ENCODE assay signal across 17 mouse cellular contexts in the genomic region with DNA sequence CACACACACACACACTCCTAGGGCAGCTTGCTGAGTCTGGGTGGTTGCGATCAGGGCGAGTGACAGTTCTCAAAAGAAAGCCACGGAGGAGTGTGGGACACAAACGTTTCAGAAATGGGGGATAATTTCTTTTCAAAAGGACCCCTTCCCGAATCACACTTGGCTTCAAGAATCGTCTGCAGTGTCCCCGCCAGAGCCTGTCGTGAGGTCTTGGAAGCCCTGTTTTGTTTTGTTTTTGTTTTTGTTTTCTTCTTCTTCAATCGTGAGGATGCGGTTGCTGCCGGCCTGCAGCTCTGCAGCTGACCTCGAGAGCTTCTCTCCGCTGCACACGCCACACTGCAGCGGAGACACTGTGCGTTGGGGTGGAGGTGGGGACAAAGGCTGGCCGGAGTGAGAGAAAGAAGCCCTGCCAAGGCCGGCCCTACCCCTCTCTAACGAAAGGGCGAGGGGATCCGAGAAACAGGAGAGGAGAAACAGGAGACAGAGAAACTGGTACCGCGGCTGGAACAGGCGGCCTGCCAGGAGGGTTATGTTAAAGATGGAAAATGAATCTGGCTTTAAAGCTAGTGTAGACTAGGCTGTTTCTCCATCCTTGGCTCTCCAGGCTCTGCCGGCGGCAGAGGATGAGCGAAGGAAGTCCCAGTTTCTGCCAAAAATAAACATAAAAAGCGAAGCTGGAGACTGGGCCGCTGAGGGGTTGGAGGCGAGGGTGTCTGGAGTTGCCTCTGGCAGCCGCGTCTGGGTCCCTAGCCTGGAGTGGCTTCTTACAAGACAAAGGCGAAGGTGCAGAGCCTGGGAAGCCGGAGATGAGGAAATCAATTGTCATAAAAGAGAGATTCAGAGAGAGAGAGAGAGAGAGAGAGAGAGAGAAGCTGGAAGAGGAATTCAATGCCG. TPM values are rescaled to one million over a fixed set of nuclear protein-coding genes. Genes with fewer than 3 reads are reported as not detected.
DNase-seq lines count a peak whose midpoint lies in the region; ATAC-seq lines count a peak whose summit lies in the region.
"Had no signal": no experiment of that assay in that cellular context is flagged by ENCODE, and none has a peak within 500 bp of the region (broad histone marks: within the 10 kb centered on the region; RNA-seq: fewer than 3 reads in every experiment).

No protein-coding gene starts in this region.

- no peaks in the 10 kb centered on the region for H3K9me3 ChIP-seq in heart, embryonic 13.5 days
- no peaks in the 10 kb centered on the region for H3K9me3 ChIP-seq in intestine, embryonic 16.5 days (ENCODE audit: control insufficient read depth, low read length)
- H3K9me3 ChIP-seq in neural tube, embryonic 11.5 days (ENCODE audit: control insufficient read depth, low read length), result no peaks in the 10 kb centered on the region

- intact Hi-C loops in heart, postnatal 25 days (cut with DNase I), result loop anchor here (2.0 to 10.0 kb wide), 8 partner anchors 17 to 585 kb away; a partner anchor contains a TSS

- H3K9ac ChIP-seq in heart, embryonic 13.5 days, result no peak overlapping the region
- H3K9ac ChIP-seq in intestine, embryonic 16.5 days (ENCODE audit: low read depth, low read length), result 0 out of 2 replicates have a peak overlapping the region, but pooled peaks have one; percentile 27
- H3K9ac ChIP-seq in neural tube, embryonic 11.5 days (ENCODE audit: low read length), result peak overlapping the region; percentile 100
- H3K9ac ChIP-seq: forebrain, postnatal 0 days had no signal

- 1% methylated on average over 35 of the region's 35 CpGs for WGBS in heart, embryonic 13.5 days
- WGBS in intestine, embryonic 16.5 days, result 7% methylated on average over 35 of the region's 35 CpGs
- WGBS in neural tube, embryonic 11.5 days, result 1% methylated on average over 35 of the region's 35 CpGs

- H3K4me2 ChIP-seq in heart, embryonic 13.5 days, result no peak overlapping the region
- H3K4me2 ChIP-seq in intestine, embryonic 16.5 days (ENCODE audit: low read depth, low read length), result peak overlapping the region; percentile 37
- H3K4me2 ChIP-seq in neural tube, embryonic 11.5 days (ENCODE audit: low read depth), result peak overlapping the region; percentile 100

- no peak for ATAC-seq in heart, embryonic 13.5 days (ENCODE audit: extremely low read depth, insufficient number of reproducible peaks, low FRiP score, low TSS enrichment)
- peak; percentile 30; the same call in 1 of the 2 replicates for ATAC-seq in intestine, embryonic 16.5 days
- ATAC-seq in neural tube, embryonic 11.5 days (ENCODE audit: insufficient read depth, low FRiP score, low TSS enrichment), result no peak
- ATAC-seq: activated CD4-positive, CD25-positive, alpha-beta regulatory T cell, adult 4 months; forebrain, postnatal 0 days had no signal

- H3K36me3 ChIP-seq in heart, embryonic 13.5 days, result no peaks in the 10 kb centered on the region
- no peaks in the 10 kb centered on the region for H3K36me3 ChIP-seq in intestine, embryonic 16.5 days (ENCODE audit: control insufficient read depth, insufficient read depth, low read length)
- no peaks in the 10 kb centered on the region for H3K36me3 ChIP-seq in neural tube, embryonic 11.5 days (ENCODE audit: control insufficient read depth, insufficient read depth, low read length)

- DNase-seq in heart, postnatal 25 days (ENCODE audit: low spot score), result no peak
- DNase-seq in adrenal gland, postnatal 36 days, result peak; percentile 67 to 73
- DNase-seq in neural tube, embryonic 11.5 days (ENCODE audit: low spot score), result no peak
- DNase-seq in layer of hippocampus, adult 11-12 months (ENCODE audit: low spot score), result no peak
- DNase-seq in urinary bladder, adult 2 months (ENCODE audit: low spot score), result no peak
- no peak for DNase-seq in thymus, postnatal 0 days (ENCODE audit: low spot score)
- DNase-seq: forebrain, postnatal 0 days; lung, postnatal 4 days; midbrain, embryonic 14.5 days had no signal

- peak overlapping the region; percentile 3; the same call in 1 of the 2 replicates for H3K4me3 ChIP-seq in heart, embryonic 13.5 days
- H3K4me3 ChIP-seq in intestine, embryonic 16.5 days (ENCODE audit: low read length), result peak overlapping the region; percentile 9; the same call in 1 of the 2 replicates
- peak overlapping the region; percentile 96 for H3K4me3 ChIP-seq in neural tube, embryonic 11.5 days (ENCODE audit: low read depth, low read length)

- no peak overlapping the region for H3K27ac ChIP-seq in heart, embryonic 13.5 days (replicated peaks)
- no peak overlapping the region for H3K27ac ChIP-seq in intestine, embryonic 16.5 days (ENCODE audit: low read length)
- H3K27ac ChIP-seq in neural tube, embryonic 11.5 days (ENCODE audit: low read depth, low read length), result peak overlapping the region; percentile 100

- peaks cover 2% of the 10 kb centered on the region for H3K4me1 ChIP-seq in heart, embryonic 13.5 days
- H3K4me1 ChIP-seq in intestine, embryonic 16.5 days (ENCODE audit: control insufficient read depth, insufficient read depth, low read length), result peaks cover 5% of the 10 kb centered on the region; the same call in 1 of the 2 replicates
- peaks cover 23% of the 10 kb centered on the region for H3K4me1 ChIP-seq in neural tube, embryonic 11.5 days (ENCODE audit: control insufficient read depth, insufficient read depth, low read length)

- H3K27me3 ChIP-seq in heart, embryonic 13.5 days (replicated peaks), result peaks cover 100% of the 10 kb centered on the region
- peaks cover 80% of the 10 kb centered on the region for H3K27me3 ChIP-seq in intestine, embryonic 16.5 days (replicated peaks; ENCODE audit: control insufficient read depth, insufficient read depth, low read length)
- peaks cover 5% of the 10 kb centered on the region; the same call in 1 of the 2 replicates for H3K27me3 ChIP-seq in neural tube, embryonic 11.5 days (ENCODE audit: control insufficient read depth, insufficient read depth, low read length)

RNA-seq across cellular contexts. Expression of a gene that starts 4.3 kb away (rescaled TPM):
- polyA plus RNA-seq in heart, embryonic 13.5 days (2015; fragmentation: Nextera tagmentation; extraction: Ambion mirVana), result not detected in 2 replicates
- total RNA-seq in heart, postnatal 25 days (2021), result not detected
- total RNA-seq in adrenal gland, postnatal 36 days (2021), result 10 to 100 TPM; 59.4 to 80.5 TPM
- polyA plus RNA-seq in intestine, embryonic 16.5 days (2015; fragmentation: Nextera tagmentation; extraction: Ambion mirVana), result 0.71 and 0.97 TPM in 2 replicates
- 27.9 and 28.2 TPM in 2 replicates for polyA plus RNA-seq in neural tube, embryonic 11.5 days (2014; fragmentation: Nextera tagmentation; extraction: Ambion mirVana)
- polyA plus RNA-seq in urinary bladder, adult 2 months (2012; rRNA removed), result 12.0 and 13.4 TPM in 2 replicates
- not detected in 2 replicates for polyA plus RNA-seq in thymus, postnatal 0 days (2015; fragmentation: Nextera tagmentation; extraction: Ambion mirVana)
- total RNA-seq: forebrain, postnatal 0 days; layer of hippocampus, adult 8-10 months; MEL had no signal
- polyA plus RNA-seq: activated CD4-positive, CD25-positive, alpha-beta regulatory T cell, adult 4 months; cortical plate, adult 2 months; forebrain, postnatal 0 days; heart, postnatal 0 days; midbrain, embryonic 14.5 days had no signal

RNA-seq across cellular contexts. Expression of a gene that starts 6.1 kb away (rescaled TPM):
- 0.06 TPM in 1 of 2 replicates, not detected in the other for polyA plus RNA-seq in heart, embryonic 13.5 days (2015; fragmentation: Nextera tagmentation; extraction: Ambion mirVana)
- not detected for total RNA-seq in heart, postnatal 25 days (2021)
- 100 to 1,000 TPM; 225 to 357 TPM for total RNA-seq in adrenal gland, postnatal 36 days (2021)
- polyA plus RNA-seq in intestine, embryonic 16.5 days (2015; fragmentation: Nextera tagmentation; extraction: Ambion mirVana), result 0.99 and 1.2 TPM in 2 replicates
- polyA plus RNA-seq in neural tube, embryonic 11.5 days (2014; fragmentation: Nextera tagmentation; extraction: Ambion mirVana), result 60.7 and 67.9 TPM in 2 replicates
- polyA plus RNA-seq in urinary bladder, adult 2 months (2012; rRNA removed), result 2.7 and 3.2 TPM in 2 replicates
- 0.09 TPM in 1 of 2 replicates, not detected in the other for polyA plus RNA-seq in thymus, postnatal 0 days (2015; fragmentation: Nextera tagmentation; extraction: Ambion mirVana)
- total RNA-seq: forebrain, postnatal 0 days; layer of hippocampus, adult 8-10 months; MEL had no signal
- polyA plus RNA-seq: C2C12; cortical plate, adult 2 months; forebrain, postnatal 0 days; heart, postnatal 0 days; midbrain, embryonic 14.5 days had no signal

RNA-seq across cellular contexts. Expression of a gene that starts 9.0 kb away (rescaled TPM):
- 0.11 and 0.25 TPM in 2 replicates for polyA plus RNA-seq in heart, embryonic 13.5 days (2015; fragmentation: Nextera tagmentation; extraction: Ambion mirVana)
- total RNA-seq in heart, postnatal 25 days (2021), result not detected
- total RNA-seq in adrenal gland, postnatal 36 days (2021), result 10 to 100 TPM; 35.5 to 49.8 TPM
- polyA plus RNA-seq in intestine, embryonic 16.5 days (2015; fragmentation: Nextera tagmentation; extraction: Ambion mirVana), result 10.0 and 11.3 TPM in 2 replicates
- 65.5 and 65.9 TPM in 2 replicates for polyA plus RNA-seq in neural tube, embryonic 11.5 days (2014; fragmentation: Nextera tagmentation; extraction: Ambion mirVana)
- polyA plus RNA-seq in urinary bladder, adult 2 months (2012; rRNA removed), result 9.5 and 9.6 TPM in 2 replicates
- 0.19 TPM in 1 of 2 replicates, not detected in the other for polyA plus RNA-seq in thymus, postnatal 0 days (2015; fragmentation: Nextera tagmentation; extraction: Ambion mirVana)
- total RNA-seq: forebrain, postnatal 0 days; layer of hippocampus, adult 8-10 months; MEL had no signal
- polyA plus RNA-seq: activated CD4-positive, CD25-positive, alpha-beta regulatory T cell, adult 4 months; cortical plate, adult 2 months; forebrain, postnatal 0 days; midbrain, embryonic 14.5 days had no signal

RNA-seq across cellular contexts. Expression of a gene that starts 14.9 kb away (rescaled TPM):
- polyA plus RNA-seq in heart, embryonic 13.5 days (2015; fragmentation: Nextera tagmentation; extraction: Ambion mirVana), result 1.4 and 2.0 TPM in 2 replicates
- not detected for total RNA-seq in heart, postnatal 25 days (2021)
- 10 to 100 TPM; 43.9 to 62.2 TPM for total RNA-seq in adrenal gland, postnatal 36 days (2021)
- 11.1 and 11.3 TPM in 2 replicates for polyA plus RNA-seq in intestine, embryonic 16.5 days (2015; fragmentation: Nextera tagmentation; extraction: Ambion mirVana)
- polyA plus RNA-seq in neural tube, embryonic 11.5 days (2014; fragmentation: Nextera tagmentation; extraction: Ambion mirVana), result 81.4 and 87.2 TPM in 2 replicates
- 12.9 and 13.7 TPM in 2 replicates for polyA plus RNA-seq in urinary bladder, adult 2 months (2012; rRNA removed)
- polyA plus RNA-seq in thymus, postnatal 0 days (2015; fragmentation: Nextera tagmentation; extraction: Ambion mirVana), result 0.10 TPM in 1 of 2 replicates, not detected in the other
- total RNA-seq: forebrain, postnatal 0 days; layer of hippocampus, adult 8-10 months; MEL had no signal
- polyA plus RNA-seq: activated CD4-positive, CD25-positive, alpha-beta regulatory T cell, adult 4 months; cortical plate, adult 2 months; forebrain, postnatal 0 days; heart, postnatal 0 days; midbrain, embryonic 14.5 days had no signal

RNA-seq across cellular contexts. Expression of a gene that starts 25.7 kb away (rescaled TPM):
- polyA plus RNA-seq in heart, embryonic 13.5 days (2015; fragmentation: Nextera tagmentation; extraction: Ambion mirVana), result 3.8 and 5.5 TPM in 2 replicates
- under 1 TPM; 0.10 to 0.14 TPM for total RNA-seq in heart, postnatal 25 days (2021)
- total RNA-seq in adrenal gland, postnatal 36 days (2021), result 10 to 100 TPM; 16.1 to 27.0 TPM
- polyA plus RNA-seq in intestine, embryonic 16.5 days (2015; fragmentation: Nextera tagmentation; extraction: Ambion mirVana), result 26.4 and 28.7 TPM in 2 replicates
- polyA plus RNA-seq in neural tube, embryonic 11.5 days (2014; fragmentation: Nextera tagmentation; extraction: Ambion mirVana), result 49.0 and 49.1 TPM in 2 replicates
- polyA plus RNA-seq in urinary bladder, adult 2 months (2012; rRNA removed), result 5.8 and 7.4 TPM in 2 replicates
- 0.15 and 0.16 TPM in 2 replicates for polyA plus RNA-seq in thymus, postnatal 0 days (2015; fragmentation: Nextera tagmentation; extraction: Ambion mirVana)
- total RNA-seq: forebrain, postnatal 0 days; layer of hippocampus, adult 8-10 months; MEL had no signal
- polyA plus RNA-seq: activated CD4-positive, CD25-positive, alpha-beta regulatory T cell, adult 4 months; C2C12; cortical plate, adult 2 months; forebrain, postnatal 0 days; midbrain, embryonic 14.5 days had no signal

Comparison
In these comparisons a context has a peak if more than half of its experiments do, and no peak if none do; other contexts are left out.
1. H3K4me3 ChIP-seq: peak in every context shown above with its lines; median percentile 96 in neural tube, embryonic 11.5 days; 9 in intestine, embryonic 16.5 days; 3 in heart, embryonic 13.5 days.
2. DNase-seq: peak in adrenal gland, postnatal 36 days (2 of 2); none in heart, postnatal 25 days (single experiment), neural tube, embryonic 11.5 days (single experiment), layer of hippocampus, adult 11-12 months (single experiment), urinary bladder, adult 2 months (single experiment) and thymus, postnatal 0 days (single experiment).
3. RNA of a gene that starts 6.1 kb away (polyA plus RNA-seq): 60.7 to 67.9 TPM in neural tube, embryonic 11.5 days; 2.7 to 3.2 TPM in urinary bladder, adult 2 months, 0.99 to 1.2 TPM in intestine, embryonic 16.5 days, 0.09 TPM in thymus, postnatal 0 days and 0.06 TPM in heart, embryonic 13.5 days; every median in the first group is over 10 times any median in the second.